Mouse (Mus musculus) adipocyte (in vitro differentiated cells): Measurements from ENCODE around the gene Slc4a7.

ENCODE experiments used
- DNase-seq: peaks from one replicate; pipeline ENCODE4 v3.0.0-alpha.2; 2016; ENCODE audit warnings: low spot score

Gene Slc4a7

GRCm38 (mm10) chr14:14701710-14702329, at the start of gene Slc4a7:
Slc4a7 (plus strand) TSS chr14:14702279.
- no peak for DNase-seq

DNA sequence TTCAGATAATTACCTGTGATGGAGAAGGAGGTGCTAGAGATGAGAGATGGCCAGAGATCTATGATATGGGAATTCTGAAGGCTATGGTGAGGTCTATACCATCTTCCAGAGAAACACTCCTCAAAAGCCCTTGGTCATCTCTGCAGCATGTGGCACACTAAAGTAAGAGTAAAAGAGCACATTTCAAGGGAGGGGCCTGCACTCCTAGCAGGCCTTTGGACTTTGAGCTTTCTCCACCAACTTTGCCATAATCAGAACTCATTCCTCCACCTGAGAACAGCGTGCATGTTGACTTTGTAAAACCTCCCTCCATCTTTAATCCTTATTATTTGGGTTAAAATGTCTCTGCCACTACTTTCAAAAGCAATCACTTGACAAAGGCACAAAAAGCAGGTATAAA, 31.5 kb upstream of the Slc4a7 start:
- DNase-seq = no peak

GRCm38 (mm10) chr14:14681611-14682010, 20.5 kb upstream of the Slc4a7 start:
- no peak for DNase-seq

DNA sequence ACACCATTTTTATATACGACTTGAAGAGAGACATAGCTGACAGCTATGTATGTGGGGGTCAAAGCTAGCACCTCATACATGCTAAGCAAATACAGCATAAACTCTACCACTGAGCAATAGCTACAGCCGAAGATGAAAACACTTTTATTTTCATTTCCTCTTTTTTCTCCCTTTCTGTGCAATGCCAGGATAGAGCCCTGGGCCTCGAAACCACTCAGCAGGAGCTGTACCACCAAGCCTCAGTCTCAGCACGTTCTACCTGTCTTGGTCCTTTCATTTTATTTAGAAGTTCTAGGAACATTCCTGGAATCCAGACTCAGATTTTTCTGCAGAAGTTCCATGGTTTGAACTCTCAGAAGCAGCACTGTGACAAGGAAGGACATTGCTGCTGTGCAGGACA, 17.3 kb upstream of the Slc4a7 start:
- no peak for DNase-seq

DNA sequence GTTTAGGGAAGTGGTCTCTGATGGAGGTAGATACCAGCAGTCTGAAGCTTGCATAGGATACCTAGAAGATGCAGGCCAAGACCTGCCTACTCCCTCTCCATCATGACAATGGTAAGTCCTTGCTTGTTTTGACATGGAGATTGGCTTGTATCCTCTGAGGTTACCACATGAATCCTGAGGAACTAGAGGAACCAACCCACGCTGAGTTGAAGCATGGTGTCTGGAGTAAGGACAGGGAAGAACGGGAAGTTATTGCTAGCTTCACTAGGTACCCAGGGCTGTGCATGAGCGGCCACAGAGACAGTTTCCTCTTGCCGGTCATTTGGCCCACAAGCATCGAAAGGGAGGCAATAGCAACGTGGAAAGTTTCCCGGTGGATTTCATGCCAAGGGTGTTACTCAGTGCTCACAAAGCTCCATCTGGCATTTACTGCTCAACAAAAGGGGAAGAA, 16.0 kb upstream of the Slc4a7 start:
- DNase-seq = peak; percentile 72

DNA sequence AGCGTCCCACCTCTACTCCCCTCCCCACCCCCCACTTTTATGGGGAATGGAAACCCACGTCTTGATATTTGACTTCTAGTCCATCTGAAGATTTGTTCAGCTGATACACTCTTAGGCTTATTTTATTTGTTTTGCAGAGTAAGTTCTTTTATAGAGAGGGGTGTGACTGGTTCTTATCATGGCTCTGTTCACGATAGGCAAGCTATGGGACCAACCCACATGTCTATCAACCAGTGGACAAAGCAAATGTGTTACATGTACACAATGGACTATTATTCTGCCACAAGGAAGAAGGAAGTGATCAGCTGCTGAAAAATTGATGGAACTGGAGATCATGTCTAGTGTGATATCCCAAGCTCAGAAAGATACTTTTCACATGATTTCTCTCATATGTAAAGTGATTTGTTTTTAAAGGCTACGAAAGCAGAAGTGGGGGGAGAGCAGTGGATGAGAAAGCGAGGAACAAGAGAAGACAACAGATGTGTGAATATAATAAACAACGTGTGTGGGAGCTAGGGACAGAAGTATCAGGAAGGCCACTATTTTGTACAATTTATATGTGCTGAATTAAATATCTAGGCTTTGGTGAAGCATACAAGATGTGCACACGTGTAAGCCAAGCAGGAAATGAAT, 14.7 kb upstream of the Slc4a7 start:
- no peak for DNase-seq

DNA sequence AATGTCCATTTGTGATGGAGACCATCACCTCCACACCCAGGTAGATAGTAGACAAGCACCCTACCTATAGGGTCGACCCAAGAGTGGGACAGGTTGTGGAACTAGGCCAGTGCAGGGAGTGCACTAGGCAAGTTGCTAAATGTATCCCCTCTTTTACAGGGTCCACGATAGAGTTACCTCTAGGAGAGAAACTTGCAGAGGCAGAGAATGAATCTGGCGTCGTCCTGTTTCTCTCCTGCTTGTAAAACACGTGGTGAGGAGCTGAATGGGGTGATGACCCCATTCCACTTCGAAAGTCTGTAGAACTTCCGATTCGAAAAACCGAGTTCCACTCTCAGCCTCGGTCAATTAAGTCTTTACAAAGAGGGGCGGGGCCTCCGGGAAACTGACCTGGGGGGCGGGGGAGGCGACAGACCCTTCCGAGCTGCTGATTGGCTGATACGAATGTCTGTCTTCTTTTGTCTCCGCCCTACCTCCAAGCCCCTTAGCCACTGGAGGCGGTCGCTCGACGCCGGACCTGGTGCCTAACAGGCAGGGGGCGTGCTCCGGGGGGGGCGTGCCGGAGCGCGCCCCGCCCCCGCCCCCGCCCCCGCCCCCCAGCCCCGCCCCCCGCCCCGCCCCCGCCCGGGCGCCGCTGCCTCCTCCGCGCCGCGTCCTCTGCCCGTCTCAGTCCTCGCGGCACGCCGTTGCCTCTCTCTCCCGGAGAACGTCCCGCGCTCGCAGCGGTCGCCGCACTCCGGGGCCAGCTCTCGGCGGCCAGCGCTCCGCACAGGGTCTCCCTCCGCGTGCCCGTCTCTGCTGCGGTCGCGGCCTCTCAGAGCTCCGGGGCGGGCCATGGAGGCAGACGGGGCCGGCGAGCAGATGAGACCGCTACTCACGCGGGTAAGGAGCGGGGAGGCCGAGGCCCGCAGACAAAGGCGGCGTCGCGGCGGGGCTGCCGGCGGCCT, 593 bp downstream of the Slc4a7 start:
- peak; percentile 98 for DNase-seq

DNA sequence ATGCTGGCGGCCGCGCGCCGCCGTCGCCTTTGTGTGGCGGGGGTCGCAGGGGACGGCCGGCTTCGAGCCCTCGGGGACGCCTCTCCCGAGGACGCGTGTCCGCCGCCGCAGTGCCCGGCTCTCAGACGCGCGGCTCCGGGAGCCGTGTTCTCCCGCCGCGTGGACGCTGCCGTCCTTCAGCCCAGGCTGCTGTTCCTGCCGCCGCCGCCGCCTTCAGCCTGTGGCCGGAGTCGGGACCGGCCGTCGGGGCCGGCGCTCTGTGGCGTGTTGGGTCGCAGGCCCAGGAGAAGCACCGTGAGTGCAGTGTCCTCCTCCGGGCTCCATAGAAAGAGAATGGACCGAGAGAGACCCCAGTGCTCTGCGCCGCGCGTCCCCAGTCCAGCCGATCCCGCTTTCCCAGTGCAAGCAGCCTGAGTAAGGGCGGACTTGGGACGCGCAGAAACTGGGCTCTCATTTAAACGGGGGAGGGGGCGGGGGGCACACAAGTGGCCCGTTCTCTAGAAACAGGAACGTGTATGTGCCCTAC, 1.3 kb downstream of the Slc4a7 start:
- peak; percentile 51 for DNase-seq

- no peak for DNase-seq
Measured at GRCm38 (mm10) chr14:14704651-14705050, 2.6 kb downstream of the Slc4a7 start.

DNA sequence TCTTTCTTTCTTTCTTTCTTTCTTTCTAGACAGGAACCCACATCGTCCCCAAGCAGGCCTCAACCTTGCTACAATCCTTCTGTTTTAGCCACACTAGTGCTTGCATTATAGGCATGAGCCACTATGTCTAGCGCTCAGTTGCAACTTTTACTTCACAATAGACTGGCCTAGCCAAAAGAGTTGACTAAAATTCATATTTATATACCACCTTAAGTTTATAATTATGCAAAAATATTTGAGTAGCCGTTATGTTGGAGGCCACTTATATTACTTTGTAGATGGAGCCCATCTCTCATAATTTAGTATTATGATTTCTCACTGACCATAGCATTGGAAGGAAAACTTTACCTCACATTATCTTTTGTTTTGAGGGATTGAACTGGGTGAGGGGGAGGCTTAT, 3.0 kb downstream of the Slc4a7 start:
- DNase-seq = no peak

DNA sequence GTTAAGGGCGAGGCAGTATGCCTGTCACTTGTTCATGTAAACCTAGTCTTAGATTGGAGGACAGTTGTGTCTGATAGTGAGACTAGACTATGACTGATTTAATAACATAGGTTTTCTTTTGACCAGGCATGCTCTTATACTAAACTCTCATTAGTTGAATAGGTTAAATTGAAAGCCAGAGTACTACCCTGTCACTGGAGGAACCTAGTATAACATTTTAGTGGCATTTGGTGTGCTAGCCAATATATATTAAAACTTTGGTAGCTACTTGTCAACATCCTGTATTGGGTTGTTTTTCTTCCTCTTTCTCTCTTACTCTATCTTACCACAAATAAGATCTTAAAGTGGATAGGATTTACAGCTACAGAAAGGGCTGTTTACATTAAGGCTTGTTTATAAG, 4.3 kb downstream of the Slc4a7 start:
- no peak for DNase-seq

- no peak for DNase-seq
Measured at GRCm38 (mm10) chr14:14707061-14707460, 5.0 kb downstream of the Slc4a7 start.

DNA sequence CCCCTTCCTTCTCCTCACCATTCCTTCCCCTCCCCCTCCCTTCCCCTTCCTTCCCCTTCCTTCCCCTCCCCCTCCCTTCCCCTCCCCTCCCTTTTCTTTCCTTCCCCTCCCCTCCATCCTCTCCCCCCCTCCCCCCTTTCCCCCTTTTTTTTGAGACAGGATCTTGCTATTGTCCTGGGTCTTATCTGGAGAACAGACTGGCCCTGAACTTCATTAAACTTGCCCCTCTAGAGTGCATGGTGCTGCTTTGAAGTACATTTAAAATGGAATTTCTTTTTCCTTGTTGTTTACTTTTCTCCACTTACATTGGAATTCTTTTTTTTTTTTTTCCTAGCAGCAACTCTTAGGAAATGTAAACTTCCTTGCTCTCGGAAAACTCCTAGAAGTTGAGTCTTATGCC, 6.9 kb downstream of the Slc4a7 start:
- DNase-seq = no peak

GRCm38 (mm10) chr14:14714130-14714529, 12.1 kb downstream of the Slc4a7 start:
- DNase-seq = peak; percentile 66

DNA sequence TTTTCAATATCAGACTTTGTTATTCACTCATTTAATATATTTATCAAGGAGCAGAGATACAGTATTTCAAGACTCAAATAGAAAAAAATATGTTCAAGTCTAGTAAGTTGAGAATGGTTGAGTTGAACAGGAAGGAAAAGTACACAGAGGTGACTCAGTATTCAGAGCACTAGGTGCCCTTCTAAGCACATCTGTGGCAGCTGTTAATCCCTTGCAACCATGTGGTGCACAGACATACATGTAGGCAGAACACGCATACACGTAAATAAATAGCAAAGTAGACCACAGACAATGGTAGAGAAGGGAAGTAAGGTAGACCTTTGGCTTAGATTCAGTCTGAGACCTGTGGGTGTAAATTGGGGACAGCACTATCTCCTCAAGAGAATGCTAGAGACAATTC, 13.7 kb downstream of the Slc4a7 start:
- DNase-seq = no peak

- DNase-seq = no peak
Measured at GRCm38 (mm10) chr14:14716843-14717242, 14.8 kb downstream of the Slc4a7 start.

DNA sequence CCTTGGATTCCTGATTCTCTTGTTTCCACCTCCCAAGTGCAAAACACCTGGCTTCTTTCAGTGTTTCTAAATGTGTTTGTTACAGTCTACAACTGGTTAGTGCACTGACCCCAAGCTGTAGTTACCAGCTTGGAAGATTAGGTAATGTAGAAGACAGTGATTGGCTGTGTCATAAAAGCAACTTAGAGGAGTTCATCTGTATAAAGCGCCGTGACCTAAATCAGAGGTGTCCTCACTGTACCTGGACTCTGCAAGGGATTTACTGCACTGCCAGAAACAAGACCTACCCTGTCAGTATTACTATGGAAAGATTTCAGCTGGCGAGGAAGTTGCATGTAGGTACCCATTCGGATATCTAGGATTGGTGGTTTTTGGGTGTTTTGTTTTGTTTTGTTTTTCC, 16.5 kb downstream of the Slc4a7 start:
- no peak for DNase-seq

GRCm38 (mm10) chr14:14781169-14781568, 79.1 kb downstream of the Slc4a7 start:
- DNase-seq = no peak

- no peak for DNase-seq
Measured at GRCm38 (mm10) chr14:14784223-14784622, 82.1 kb downstream of the Slc4a7 start.

DNA sequence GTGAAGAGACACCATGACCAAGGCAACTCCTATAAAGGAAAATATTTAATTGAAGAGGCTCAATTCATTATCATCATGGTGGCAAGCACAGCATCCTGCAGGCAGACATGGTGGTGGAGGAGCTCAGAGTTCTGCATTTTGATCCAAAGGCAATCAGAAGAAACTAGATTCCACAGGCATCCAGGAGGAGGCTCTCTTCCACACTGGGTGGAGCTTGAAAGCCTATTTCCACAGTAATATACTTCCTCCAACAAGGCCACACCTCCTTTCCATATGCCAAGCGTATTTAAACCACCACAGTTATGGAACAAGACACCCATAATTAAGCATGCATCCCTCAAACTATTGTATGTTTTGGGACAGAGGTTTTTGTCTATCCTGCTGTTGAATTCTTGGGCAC, 84.9 kb downstream of the Slc4a7 start:
- DNase-seq = no peak

GRCm38 (mm10) chr14:14789840-14790470, 87.9 kb downstream of the Slc4a7 start:
- no peak for DNase-seq

GRCm38 (mm10) chr14:14799861-14800260, 97.8 kb downstream of the Slc4a7 start:
- no peak for DNase-seq
